Mouse (Mus musculus): ENCODE results near the gene Ccer2. TPM values are rescaled to one million over a fixed set of nuclear protein-coding genes. Genes with fewer than 3 reads are reported as not detected.
A peak's percentile ranks its signal among the peaks of the same experiment; 100 is the strongest.

Ccer2 gene
- under 1 TPM; 0.34 to 0.36 TPM for total RNA-seq (2021)
- long read RNA-seq, experiment 1, partial matches to known transcripts = 2 of 2 reads
- long read RNA-seq, experiment 1, other reads (novel, unspliced or antisense) = 0 of 2 reads
- long read RNA-seq, experiment 2 = 0 reads

- no peak within 1 kb of the TSS for H3K27ac ChIP-seq
- DNase-seq (ENCODE audit: low spot score in 2 of 2) = no peak
- no peak within 1 kb of the TSS; the same call in 1 of the 2 replicates for H3K4me3 ChIP-seq
- TF ChIP-seq CTCF (conservative IDR thresholded peaks at IDR 0.05) = no peak
Observed at GRCm38 (mm10) chr7:28756079-28756478, at the start of gene Ccer2. Gene Ccer2, plus strand, starts transcription at chr7:28756174.

DNA sequence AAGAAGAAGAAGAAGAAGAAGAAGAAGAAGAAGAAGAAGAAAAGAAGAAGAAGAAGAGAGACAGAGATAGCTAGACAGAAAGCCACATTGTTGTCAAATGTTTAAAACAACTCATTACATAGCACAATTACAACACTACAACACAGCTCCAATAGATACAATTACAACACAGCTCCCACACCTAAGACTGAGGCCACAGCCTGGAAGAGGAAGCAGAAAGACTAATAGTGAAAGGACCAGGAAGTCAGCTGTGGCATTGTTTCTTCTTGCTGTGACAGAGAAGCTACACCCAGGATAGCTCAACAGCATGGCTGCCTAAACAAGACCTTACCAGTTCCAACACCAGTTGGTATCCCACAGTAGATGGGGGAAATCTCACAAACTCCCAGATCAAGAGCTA lies 46.5 kb upstream of the Ccer2 start:
- no peak for DNase-seq (ENCODE audit: low spot score in 2 of 2)
- no peak overlapping the region for H3K4me3 ChIP-seq
- TF ChIP-seq CTCF (conservative IDR thresholded peaks at IDR 0.05) = no peak
- no peak overlapping the region for H3K27ac ChIP-seq

GRCm38 (mm10) chr7:28710962-28711361 lies 45.0 kb upstream of the Ccer2 start:
- peak; percentile 60 for TF ChIP-seq CTCF (conservative IDR thresholded peaks at IDR 0.05)
- no peak for DNase-seq (ENCODE audit: low spot score in 2 of 2)
- Histone ChIP-seq H3K4me3 (no peak overlapping the region), H3K27ac (no peak overlapping the region)

DNA sequence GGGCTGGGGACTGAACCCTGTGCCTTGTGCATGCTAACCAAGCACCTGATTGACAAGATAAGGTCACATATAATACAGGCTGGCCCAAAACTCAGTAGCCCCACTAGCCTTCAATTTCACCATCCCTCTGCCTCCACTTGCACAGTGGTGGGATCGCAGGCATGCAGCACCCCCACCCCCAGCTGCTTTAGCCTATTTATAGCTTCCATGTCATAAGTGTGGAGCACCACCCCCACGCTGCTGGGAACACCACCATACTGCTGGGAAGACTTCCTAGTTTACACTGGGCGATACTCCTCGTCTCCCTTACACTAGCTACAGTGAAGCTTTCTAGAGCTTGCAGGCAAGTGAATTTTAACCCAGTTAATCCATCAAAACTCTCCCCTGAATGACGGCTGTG lies 41.3 kb upstream of the Ccer2 start:
- Histone ChIP-seq H3K27ac (0 out of 2 replicates have a peak overlapping the region, but pooled peaks have one; percentile 7), H3K4me3 (no peak overlapping the region)
- peak; percentile 49 to 58 for DNase-seq (ENCODE audit: low spot score in 2 of 2)
- no peak for TF ChIP-seq CTCF (conservative IDR thresholded peaks at IDR 0.05)

DNA sequence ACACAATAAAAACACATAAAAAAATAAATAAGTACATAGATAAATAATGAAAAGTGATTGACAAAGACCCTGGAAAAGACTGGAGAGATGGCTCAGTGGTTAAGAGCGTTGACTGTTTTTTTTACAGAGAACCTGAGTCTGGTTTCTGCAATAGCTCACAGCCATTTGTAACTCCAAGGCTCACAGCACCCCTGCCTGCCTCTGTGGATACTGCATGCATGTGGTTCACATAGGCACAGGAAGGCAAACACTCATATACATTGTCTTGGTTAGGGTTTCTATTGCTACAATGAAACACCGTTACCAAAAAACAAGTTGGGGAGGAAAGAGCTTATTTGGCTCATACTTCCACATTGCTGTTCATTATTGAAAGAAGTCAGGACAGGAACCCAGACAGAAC lies 40.4 kb upstream of the Ccer2 start:
- TF ChIP-seq CTCF (conservative IDR thresholded peaks at IDR 0.05) = peak; percentile 45
- Histone ChIP-seq H3K27ac (no peak overlapping the region), H3K4me3 (no peak overlapping the region)
- DNase-seq (ENCODE audit: low spot score in 2 of 2) = no peak

- 0 out of 2 replicates have a peak within 1 kb of the TSS, but pooled peaks have one; percentile 46 for H3K27ac ChIP-seq
- no peak for DNase-seq (ENCODE audit: low spot score in 2 of 2)
- peak; percentile 65 for TF ChIP-seq CTCF (conservative IDR thresholded peaks at IDR 0.05)
- peak within 1 kb of the TSS; percentile 60 for H3K4me3 ChIP-seq
Observed at GRCm38 (mm10) chr7:28716590-28717281, 39.2 kb upstream of the Ccer2 start, which contains the start of gene Fbxo17. Gene Fbxo17, plus strand, starts transcription at chr7:28716804.

DNA sequence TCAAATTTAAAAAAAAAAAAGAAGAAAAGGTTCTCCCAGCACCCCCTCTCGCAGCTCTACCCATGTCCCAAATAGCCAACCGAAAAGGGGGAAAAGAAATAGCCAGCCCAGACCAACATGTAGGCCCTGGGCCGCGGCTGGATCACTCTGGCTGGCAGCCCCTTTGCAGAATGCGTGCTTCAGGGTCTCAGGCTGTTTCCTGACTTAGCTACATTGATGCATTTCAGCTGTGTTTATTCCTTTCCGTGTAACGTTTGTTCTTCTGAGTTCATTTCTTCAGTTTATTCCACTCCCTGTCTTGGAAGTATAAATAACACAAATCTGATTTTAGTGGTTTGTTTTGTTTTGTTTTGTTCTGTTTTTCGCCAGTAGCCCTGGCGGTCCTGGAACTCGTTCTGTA lies 38.2 kb upstream of the Ccer2 start:
- no peak for TF ChIP-seq CTCF (conservative IDR thresholded peaks at IDR 0.05)
- no peak overlapping the region for H3K27ac ChIP-seq
- DNase-seq (ENCODE audit: low spot score in 2 of 2) = no peak
- no peak overlapping the region for H3K4me3 ChIP-seq

DNA sequence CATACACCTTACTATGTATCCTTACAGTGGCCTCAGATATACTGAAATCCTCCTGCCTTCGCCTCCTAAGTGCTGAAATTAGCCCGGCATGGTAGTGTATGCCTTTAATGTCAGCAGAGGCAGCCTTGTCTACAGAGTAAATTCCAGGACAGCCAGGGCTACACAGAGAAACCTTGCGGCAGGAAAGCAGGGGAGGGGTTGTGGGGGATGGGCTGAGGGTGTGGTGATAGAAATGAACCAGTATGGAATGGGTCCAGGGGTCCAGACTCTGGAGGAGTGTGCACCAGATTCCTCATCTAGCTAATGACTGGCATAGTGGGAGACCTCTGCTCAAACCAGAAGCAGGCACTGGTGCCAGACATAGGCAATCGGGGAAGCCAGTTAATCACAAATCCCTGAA lies 36.8 kb upstream of the Ccer2 start:
- no peak for TF ChIP-seq CTCF (conservative IDR thresholded peaks at IDR 0.05)
- Histone ChIP-seq H3K27ac (no peak overlapping the region), H3K4me3 (no peak overlapping the region)
- no peak for DNase-seq (ENCODE audit: low spot score in 2 of 2)

DNA sequence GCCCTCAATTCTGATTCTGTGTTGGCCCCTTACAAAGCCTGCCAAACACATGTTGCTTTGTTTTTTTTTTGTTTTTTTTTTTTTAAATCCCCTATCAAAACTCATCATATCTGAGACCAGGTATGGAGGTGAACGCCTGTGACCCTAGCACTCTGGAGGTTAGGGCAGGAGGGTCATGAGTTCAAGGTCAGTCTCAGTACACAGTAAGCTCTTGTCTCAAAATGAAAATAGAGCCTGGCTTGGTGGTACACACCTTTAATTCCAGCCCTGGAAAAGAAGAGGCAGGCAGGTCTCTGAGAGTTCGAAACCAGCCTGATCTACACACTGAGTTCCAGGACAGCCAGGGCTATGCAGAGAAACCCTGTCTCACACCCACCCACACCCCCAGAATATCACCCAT lies 36.3 kb upstream of the Ccer2 start:
- DNase-seq (ENCODE audit: low spot score in 2 of 2) = no peak
- Histone ChIP-seq H3K4me3 (no peak overlapping the region), H3K27ac (no peak overlapping the region)
- TF ChIP-seq CTCF (conservative IDR thresholded peaks at IDR 0.05) = no peak

- no peak overlapping the region for H3K27ac ChIP-seq
- no peak overlapping the region for H3K4me3 ChIP-seq
- no peak for TF ChIP-seq CTCF (conservative IDR thresholded peaks at IDR 0.05)
- no peak for DNase-seq (ENCODE audit: low spot score in 2 of 2)
Observed at GRCm38 (mm10) chr7:28720753-28721537, 35.0 kb upstream of the Ccer2 start.

GRCm38 (mm10) chr7:28722079-28722478 lies 33.9 kb upstream of the Ccer2 start:
- TF ChIP-seq CTCF (conservative IDR thresholded peaks at IDR 0.05) = peak; percentile 35
- H3K4me3 ChIP-seq = no peak overlapping the region
- H3K27ac ChIP-seq = no peak overlapping the region
- DNase-seq (ENCODE audit: low spot score in 2 of 2) = no peak

GRCm38 (mm10) chr7:28724613-28725012 lies 31.4 kb upstream of the Ccer2 start:
- DNase-seq (ENCODE audit: low spot score in 2 of 2) = no peak
- no peak for TF ChIP-seq CTCF (conservative IDR thresholded peaks at IDR 0.05)
- no peak overlapping the region for H3K27ac ChIP-seq
- H3K4me3 ChIP-seq = no peak overlapping the region

DNA sequence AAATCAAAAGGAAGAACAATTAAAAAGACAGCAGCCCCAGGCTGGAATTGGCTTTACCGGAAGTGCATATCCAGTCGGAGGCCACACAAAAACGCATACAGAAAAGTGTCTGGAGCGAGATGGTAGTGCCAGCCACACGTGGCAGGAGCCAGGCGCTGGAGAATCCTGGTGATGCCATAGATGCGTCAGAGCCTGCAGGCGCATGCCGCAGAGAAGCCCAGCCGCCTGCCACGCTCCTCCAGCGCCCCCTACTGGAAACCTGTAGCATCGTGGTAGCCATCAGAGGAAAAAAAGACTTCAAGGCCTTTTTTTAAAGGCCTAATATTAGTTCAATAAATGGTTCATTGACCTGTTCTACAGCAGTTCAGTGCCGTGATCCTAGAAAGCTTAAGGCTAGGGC lies 29.4 kb upstream of the Ccer2 start:
- peak; percentile 84 to 93 for DNase-seq (ENCODE audit: low spot score in 2 of 2)
- Histone ChIP-seq H3K27ac (peak overlapping the region; percentile 79), H3K4me3 (peak overlapping the region; percentile 33)
- TF ChIP-seq CTCF (conservative IDR thresholded peaks at IDR 0.05) = peak; percentile 100

Measured in layer of hippocampus, adult 2 months (tissue).